Mouse (Mus musculus) olfactory bulb, adult 2 months (tissue): Measurements from ENCODE around the gene Pla2g6.

Experiments
- CTCF ChIP-seq: fragments of 200-500 bp; IDR thresholded peaks from 2 replicates; pipeline ENCODE4 v1.5.1; 2012; ENCODE audit warnings: low read depth, mild to moderate bottlenecking, low read length, moderate library complexity; ENCODE audit not compliant: insufficient read depth
- POLR2A ChIP-seq: fragments of 200-500 bp; IDR thresholded peaks from 2 replicates; pipeline ENCODE4 v1.6.1; 2012; ENCODE audit warnings: mild to moderate bottlenecking, low read depth, low read length, moderate library complexity; ENCODE audit not compliant: insufficient read depth

GRCm38 (mm10) chr15:79323791-79324155, 4.4 kb downstream of the Pla2g6 start:
- no peak for TF ChIP-seq POLR2A
- no peak for TF ChIP-seq CTCF
